Mouse (Mus musculus): ENCODE results near the gene Pabpn1l. TPM values are rescaled to one million over a fixed set of nuclear protein-coding genes. Genes with fewer than 3 reads are reported as not detected.

The Pabpn1l gene
- polyA plus RNA-seq, 1 experiment from 2014 or later: not detected

DNA sequence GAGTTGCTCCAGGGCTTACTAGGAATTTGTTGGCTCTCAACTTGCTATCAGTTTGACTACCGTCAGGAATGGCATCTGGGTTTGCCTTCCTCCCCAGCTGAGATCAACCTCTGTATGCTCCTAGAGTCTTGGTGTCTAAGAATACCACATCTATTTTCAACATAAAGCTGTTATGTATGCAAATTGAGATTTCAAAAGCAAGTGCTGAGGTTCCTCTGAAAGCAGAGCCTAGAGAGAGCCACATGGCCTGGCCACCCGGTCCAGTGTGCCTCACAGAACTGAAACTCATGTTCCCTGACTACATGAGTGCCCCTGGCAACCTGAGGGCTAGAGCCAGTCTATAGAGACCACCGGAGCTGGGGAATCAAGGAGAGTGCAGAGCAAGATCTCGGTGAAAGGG lies 17.2 kb downstream of the Pabpn1l start:
- no peaks in the 10 kb centered on the region for H3K9me3 ChIP-seq
- no peaks in the 10 kb centered on the region for H3K27me3 ChIP-seq (ENCODE audit: poor library complexity, severe bottlenecking)
- H3K27ac ChIP-seq: no peak overlapping the region
- no peak for DNase-seq (ENCODE audit: extremely low spot score, low spot score)
- no peaks in the 10 kb centered on the region for H3K36me3 ChIP-seq (replicated peaks)
- H3K4me1 ChIP-seq: peaks cover 6% of the 10 kb centered on the region
- no peak overlapping the region for H3K4me3 ChIP-seq
- 84% methylated on average over 4 of the region's 4 CpGs for WGBS

DNA sequence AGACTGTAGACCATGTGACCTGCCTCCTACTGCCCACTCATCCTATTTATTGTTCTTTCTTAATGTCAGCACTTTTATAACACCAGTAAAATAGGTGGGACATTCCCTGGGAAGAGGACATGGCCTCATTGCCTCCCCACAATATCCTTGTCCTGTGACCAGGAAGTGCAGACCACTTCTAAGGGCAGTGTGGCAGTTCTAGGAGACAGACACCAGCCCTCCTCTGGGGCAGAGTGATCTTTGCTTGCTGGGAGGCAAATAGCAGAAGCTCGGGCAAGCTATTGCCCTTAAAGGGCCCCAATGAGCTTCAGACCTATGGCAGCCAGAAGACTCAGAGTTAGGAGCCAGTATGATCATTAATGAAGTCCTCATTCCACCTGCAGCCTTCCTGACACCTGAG lies 17.9 kb downstream of the Pabpn1l start:
- no peak overlapping the region for H3K27ac ChIP-seq
- H3K27me3 ChIP-seq (ENCODE audit: poor library complexity, severe bottlenecking): no peaks in the 10 kb centered on the region
- no peak overlapping the region for H3K4me3 ChIP-seq
- no peaks in the 10 kb centered on the region for H3K9me3 ChIP-seq
- WGBS: 75% methylated on average over 1 of the region's 1 CpGs
- H3K36me3 ChIP-seq (replicated peaks): no peaks in the 10 kb centered on the region
- no peak for DNase-seq (ENCODE audit: extremely low spot score, low spot score)
- no peaks in the 10 kb centered on the region for H3K4me1 ChIP-seq

DNA sequence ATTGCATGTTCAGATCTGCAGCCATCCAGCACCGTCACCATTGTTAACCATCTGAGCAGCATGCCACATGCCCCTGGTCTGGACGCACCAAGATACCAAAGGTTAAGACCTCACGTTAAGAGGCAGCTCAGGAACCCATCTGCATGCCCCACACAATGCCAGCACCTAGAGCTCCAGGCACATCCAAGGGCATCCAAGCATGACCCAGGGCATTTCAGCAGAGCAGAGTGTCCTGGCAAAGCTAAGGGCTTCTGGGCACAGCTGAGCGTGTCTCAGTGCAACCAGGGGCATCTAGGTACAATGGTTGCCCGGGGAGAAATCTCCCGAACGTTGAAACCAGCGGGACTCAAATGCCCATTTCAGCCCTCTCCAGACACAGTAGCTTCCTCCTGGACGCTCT lies 21.9 kb downstream of the Pabpn1l start:
- Histone ChIP-seq H3K36me3 (replicated peaks) (no peaks in the 10 kb centered on the region; the same call in 1 of the 2 replicates), H3K4me3 (no peak overlapping the region), H3K27ac (no peak overlapping the region), H3K27me3 (ENCODE audit: poor library complexity, severe bottlenecking) (no peaks in the 10 kb centered on the region), H3K4me1 (0 out of 2 replicates have a peak, but pooled peaks cover 2% of the 10 kb centered on the region), H3K9me3 (no peaks in the 10 kb centered on the region)
- 92% methylated on average over 9 of the region's 9 CpGs for WGBS
- DNase-seq (ENCODE audit: extremely low spot score, low spot score): no peak

DNA sequence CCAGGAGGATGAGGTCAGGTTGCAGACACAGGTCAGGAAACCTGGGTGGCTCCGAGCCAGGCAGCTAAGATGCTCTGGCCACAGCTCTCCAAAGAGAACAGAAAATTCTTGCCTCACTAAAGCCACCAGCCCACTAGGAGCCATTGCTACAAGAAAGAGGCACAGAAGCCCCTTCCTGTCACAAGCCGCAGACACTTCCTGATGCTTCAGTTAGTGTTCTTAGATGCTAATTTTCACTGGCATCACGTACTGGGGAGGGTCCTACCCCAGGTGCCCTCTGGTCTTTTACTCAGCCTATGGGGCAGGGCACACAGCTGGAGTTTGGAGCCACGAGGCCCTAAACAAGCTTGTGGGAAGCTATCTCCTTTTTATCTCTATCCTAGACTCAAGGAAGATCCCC lies 26.5 kb downstream of the Pabpn1l start:
- WGBS: 52% methylated on average over 4 of the region's 4 CpGs
- DNase-seq (ENCODE audit: extremely low spot score, low spot score): no peak
- Histone ChIP-seq H3K4me1 (peaks cover 23% of the 10 kb centered on the region; the same call in 1 of the 2 replicates), H3K36me3 (replicated peaks) (no peaks in the 10 kb centered on the region; the same call in 1 of the 2 replicates), H3K27me3 (ENCODE audit: poor library complexity, severe bottlenecking) (no peaks in the 10 kb centered on the region), H3K27ac (no peak overlapping the region), H3K9me3 (no peaks in the 10 kb centered on the region), H3K4me3 (no peak overlapping the region)

DNA sequence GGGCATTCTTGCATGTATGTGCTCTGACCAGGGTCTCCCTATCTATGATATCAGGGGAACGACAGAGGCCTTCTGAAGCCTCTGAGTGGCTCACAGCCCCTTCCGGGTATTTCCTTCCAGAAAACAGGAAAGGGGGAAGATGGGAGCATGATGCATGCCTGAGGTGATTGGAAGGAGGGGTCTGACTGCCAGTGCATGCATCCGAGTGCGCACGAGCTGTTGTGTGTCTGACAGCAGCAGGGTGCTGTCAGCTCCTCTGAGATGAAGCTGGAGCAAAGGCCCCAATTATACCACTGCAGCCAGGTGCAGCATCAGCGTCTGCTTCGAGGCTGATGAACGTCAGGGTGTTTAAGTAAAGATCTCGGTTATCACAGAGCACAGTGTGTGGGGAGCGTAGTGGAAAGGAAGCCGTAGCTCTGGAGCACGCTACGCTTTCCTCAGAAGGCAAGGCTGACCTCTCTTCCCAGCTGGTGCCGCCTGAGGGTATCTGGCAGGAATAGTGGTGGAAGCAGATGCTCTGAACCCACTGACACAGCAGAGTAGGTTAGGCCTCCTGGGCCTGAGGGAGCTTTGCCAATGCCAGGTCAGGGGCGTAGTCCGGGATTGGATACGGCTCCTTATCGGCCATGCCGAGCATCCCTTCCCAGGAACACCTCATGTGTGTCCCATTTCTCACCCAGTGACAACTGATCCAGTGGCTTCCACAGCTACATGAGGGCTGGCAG lies 28.6 kb downstream of the Pabpn1l start:
- 84% methylated on average over 19 of the region's 19 CpGs for WGBS
- Histone ChIP-seq H3K4me1 (peaks cover 23% of the 10 kb centered on the region; the same call in 1 of the 2 replicates), H3K27ac (no peak overlapping the region), H3K4me3 (no peak overlapping the region), H3K9me3 (no peaks in the 10 kb centered on the region), H3K27me3 (ENCODE audit: poor library complexity, severe bottlenecking) (no peaks in the 10 kb centered on the region), H3K36me3 (replicated peaks) (no peaks in the 10 kb centered on the region; the same call in 1 of the 2 replicates)
- no peak for DNase-seq (ENCODE audit: extremely low spot score, low spot score)

DNA sequence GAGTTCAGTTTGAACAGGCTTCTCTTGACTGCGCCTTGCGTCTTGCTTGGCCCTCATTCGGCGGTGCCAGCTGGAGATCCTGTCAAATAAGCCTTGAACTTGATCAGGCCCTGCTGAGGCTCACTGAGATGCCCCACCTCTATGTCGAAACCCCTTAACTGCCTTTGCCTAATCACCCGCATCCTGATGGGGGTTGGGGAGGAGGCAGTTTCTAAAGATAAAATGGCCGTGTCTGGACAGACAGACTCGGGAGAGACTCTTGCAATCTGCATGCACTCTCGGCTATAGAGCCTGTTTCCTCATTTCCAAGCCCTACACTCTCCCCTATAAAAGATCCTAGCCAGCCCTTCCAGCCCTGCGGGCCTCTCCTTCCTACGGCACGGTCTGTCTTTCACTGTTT lies 29.3 kb downstream of the Pabpn1l start:
- Histone ChIP-seq H3K4me1 (peaks cover 23% of the 10 kb centered on the region; the same call in 1 of the 2 replicates), H3K27ac (no peak overlapping the region), H3K4me3 (no peak overlapping the region), H3K9me3 (no peaks in the 10 kb centered on the region), H3K27me3 (ENCODE audit: poor library complexity, severe bottlenecking) (no peaks in the 10 kb centered on the region), H3K36me3 (replicated peaks) (no peaks in the 10 kb centered on the region; the same call in 1 of the 2 replicates)
- DNase-seq (ENCODE audit: extremely low spot score, low spot score): no peak
- WGBS: 83% methylated on average over 12 of the region's 12 CpGs

DNA sequence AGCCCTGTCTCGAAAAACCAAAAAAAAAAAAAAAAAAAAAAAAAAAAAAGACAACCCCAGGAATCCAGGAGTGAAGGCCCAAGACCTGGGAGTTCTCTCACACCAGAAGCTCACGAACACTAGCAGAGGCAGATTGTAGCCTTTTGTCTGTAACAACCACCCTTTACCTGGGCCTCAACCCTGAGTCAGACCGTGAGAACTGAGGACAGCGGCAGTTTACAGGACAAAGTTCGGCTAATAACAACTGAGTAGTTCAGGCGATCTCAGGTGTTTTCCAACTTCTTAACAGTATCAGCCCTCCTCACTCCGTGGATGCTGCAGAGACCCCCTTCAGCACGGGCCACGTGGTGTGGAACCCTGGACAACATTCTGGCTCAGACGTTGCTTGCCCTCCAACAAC lies 35.8 kb downstream of the Pabpn1l start:
- Histone ChIP-seq H3K36me3 (replicated peaks) (no peaks in the 10 kb centered on the region), H3K27ac (no peak overlapping the region), H3K9me3 (no peaks in the 10 kb centered on the region), H3K27me3 (ENCODE audit: poor library complexity, severe bottlenecking) (no peaks in the 10 kb centered on the region), H3K4me3 (no peak overlapping the region), H3K4me1 (peaks cover 25% of the 10 kb centered on the region)
- no peak for DNase-seq (ENCODE audit: extremely low spot score, low spot score)
- WGBS: 86% methylated on average over 10 of the region's 10 CpGs

DNA sequence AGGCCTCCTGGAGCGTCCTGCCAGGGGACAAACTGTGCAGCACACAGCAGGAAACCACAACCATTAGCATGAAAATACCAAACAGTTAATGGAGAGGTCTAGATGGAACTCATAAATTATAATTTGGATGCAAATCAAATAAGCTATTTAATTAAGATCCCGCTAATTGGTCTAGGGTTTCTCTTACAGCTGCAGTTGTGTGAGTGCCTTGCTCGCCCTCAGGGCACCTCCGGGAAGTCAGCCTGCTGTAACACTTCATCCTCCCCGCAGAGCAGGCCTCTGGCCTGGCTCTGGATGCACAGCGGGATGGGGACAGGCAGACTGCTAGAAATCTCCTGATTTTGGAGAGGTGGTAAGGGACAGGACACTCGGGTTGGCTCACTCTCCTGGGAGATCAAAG lies 36.4 kb downstream of the Pabpn1l start:
- WGBS: 58% methylated on average over 7 of the region's 7 CpGs
- H3K27ac ChIP-seq: no peak overlapping the region

DNA sequence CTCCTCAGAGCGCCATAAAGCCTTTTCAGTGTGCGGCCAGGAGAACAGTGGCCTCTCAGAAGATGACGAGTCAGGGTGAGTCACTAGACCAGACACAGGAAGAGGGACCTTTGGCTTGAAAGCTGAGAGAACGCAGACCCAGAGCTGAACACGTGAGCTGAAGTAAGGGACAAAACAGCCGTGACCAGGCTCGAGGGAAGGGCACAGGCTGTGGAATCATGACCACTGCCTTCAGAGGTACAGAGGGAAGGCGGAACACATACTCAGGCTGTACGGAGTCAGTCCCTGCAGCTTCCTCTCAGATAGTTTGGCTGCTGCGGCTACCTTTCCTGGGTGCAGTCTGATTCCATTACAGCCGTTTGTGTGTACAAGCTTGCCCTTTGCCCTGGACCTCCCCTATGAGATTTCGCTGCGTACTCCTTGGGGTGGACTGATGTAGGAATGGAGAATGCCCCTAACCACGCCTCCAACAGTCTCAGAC lies 37.1 kb downstream of the Pabpn1l start:
- Histone ChIP-seq H3K4me1 (peaks cover 34% of the 10 kb centered on the region), H3K4me3 (no peak overlapping the region), H3K36me3 (replicated peaks) (no peaks in the 10 kb centered on the region), H3K27me3 (ENCODE audit: poor library complexity, severe bottlenecking) (no peaks in the 10 kb centered on the region), H3K27ac (peak overlapping the region; percentile 36), H3K9me3 (no peaks in the 10 kb centered on the region)
- DNase-seq (ENCODE audit: extremely low spot score, low spot score): no peak
- WGBS: 73% methylated on average over 14 of the region's 14 CpGs

More for the DNA sequence above, 36.4 kb downstream of the Pabpn1l start:
- H3K9me3 ChIP-seq: no peaks in the 10 kb centered on the region
- H3K27me3 ChIP-seq (ENCODE audit: poor library complexity, severe bottlenecking): no peaks in the 10 kb centered on the region
- no peaks in the 10 kb centered on the region for H3K36me3 ChIP-seq (replicated peaks)
- no peak overlapping the region for H3K4me3 ChIP-seq
- peaks cover 27% of the 10 kb centered on the region for H3K4me1 ChIP-seq
- DNase-seq (ENCODE audit: extremely low spot score, low spot score): no peak

DNA sequence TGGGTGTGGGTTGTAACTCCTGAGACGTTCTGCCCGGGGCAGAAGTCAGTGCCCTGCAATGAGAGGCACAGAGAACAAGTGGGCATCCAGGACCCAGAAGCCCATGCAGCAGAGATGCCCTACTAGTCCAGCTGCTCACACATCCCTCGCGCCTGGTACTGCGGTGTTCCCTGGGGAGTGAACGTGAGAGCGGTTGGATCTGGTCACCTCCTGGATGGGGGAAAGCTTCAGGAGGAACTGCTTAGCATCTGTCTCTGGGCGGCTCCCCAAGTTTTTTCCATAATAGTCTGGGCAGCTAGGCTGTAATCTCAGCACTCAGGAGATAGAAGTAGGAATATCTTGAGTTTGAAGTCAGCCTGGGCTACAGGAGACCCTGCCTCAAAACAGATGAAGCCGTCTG lies 37.6 kb downstream of the Pabpn1l start:
- Histone ChIP-seq H3K36me3 (replicated peaks) (no peaks in the 10 kb centered on the region), H3K4me3 (no peak overlapping the region), H3K9me3 (no peaks in the 10 kb centered on the region), H3K4me1 (peaks cover 35% of the 10 kb centered on the region), H3K27ac (no peak overlapping the region), H3K27me3 (ENCODE audit: poor library complexity, severe bottlenecking) (no peaks in the 10 kb centered on the region)
- 89% methylated on average over 9 of the region's 9 CpGs for WGBS
- DNase-seq (ENCODE audit: extremely low spot score, low spot score): no peak

DNA sequence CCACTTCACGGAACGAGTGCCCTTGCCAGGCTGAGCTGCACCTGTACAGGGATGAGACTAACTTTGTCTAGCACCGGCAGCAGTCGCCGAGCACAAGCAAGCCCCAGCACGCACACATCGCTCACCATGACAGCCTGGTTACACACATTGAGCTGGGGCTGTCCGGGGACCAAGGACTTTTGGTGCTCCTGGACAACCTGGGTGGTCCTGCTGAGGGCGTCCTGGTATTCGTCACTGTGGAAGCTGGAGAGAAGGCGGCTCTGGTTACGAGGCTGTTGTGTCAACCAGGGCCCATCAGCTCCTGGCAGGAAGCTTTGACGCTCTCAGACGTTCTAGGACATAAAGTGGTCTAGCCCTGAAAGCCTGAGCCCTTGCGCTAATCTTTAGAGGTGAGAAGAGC lies 41.6 kb downstream of the Pabpn1l start:
- no peak for DNase-seq (ENCODE audit: extremely low spot score, low spot score)
- no peaks in the 10 kb centered on the region for H3K36me3 ChIP-seq (replicated peaks)
- no peaks in the 10 kb centered on the region for H3K9me3 ChIP-seq
- no peaks in the 10 kb centered on the region for H3K27me3 ChIP-seq (ENCODE audit: poor library complexity, severe bottlenecking)
- H3K4me1 ChIP-seq: peaks cover 56% of the 10 kb centered on the region
- WGBS: 80% methylated on average over 15 of the region's 15 CpGs
- no peak overlapping the region for H3K27ac ChIP-seq
- H3K4me3 ChIP-seq: no peak overlapping the region

DNA sequence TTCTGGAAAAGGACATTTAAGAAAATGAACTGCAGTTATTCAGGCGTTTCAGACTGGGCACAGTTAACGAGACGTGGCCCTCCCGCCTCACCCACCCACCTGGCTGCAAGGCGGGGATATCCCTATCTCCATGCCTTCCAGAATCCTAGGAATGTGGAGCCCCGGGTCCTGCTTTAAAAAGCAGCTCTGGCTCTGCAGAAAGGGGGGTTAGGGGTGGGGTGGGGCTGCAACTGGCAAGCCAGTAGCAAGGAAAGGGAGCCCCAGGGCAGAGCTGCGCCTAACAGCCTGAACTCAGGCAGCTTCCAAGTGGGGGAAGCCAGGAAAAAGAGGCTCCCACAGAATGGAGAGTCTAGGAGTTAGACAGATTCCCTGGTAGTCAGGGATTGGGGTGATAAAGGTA lies 43.3 kb downstream of the Pabpn1l start:
- Histone ChIP-seq H3K4me3 (no peak overlapping the region), H3K9me3 (no peaks in the 10 kb centered on the region), H3K27me3 (ENCODE audit: poor library complexity, severe bottlenecking) (no peaks in the 10 kb centered on the region), H3K27ac (peak overlapping the region; percentile 67), H3K36me3 (replicated peaks) (peaks cover 12% of the 10 kb centered on the region), H3K4me1 (peaks cover 61% of the 10 kb centered on the region)
- DNase-seq (ENCODE audit: extremely low spot score, low spot score): no peak
- 14% methylated on average over 7 of the region's 7 CpGs for WGBS

DNA sequence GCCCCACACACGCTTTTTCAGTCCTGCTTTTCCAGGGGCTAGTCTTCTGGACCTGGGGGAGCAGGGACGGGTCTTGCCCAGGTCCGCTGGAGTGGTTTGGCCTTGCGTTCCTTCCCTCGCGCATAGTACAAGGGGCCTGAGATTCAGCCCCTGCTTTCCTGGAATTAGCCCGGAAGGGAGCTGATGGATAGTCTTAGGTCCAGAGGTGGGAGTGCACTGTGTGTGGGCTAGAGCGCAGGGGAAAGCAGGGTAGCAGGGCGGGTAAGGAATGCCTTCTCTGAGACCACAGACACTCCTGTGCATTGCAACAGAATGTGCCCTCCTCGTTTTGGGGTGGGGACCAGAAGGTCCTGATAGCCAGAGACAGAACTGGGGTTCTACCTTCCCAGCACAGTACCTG lies 45.4 kb downstream of the Pabpn1l start:
- Histone ChIP-seq H3K36me3 (replicated peaks) (peaks cover 33% of the 10 kb centered on the region), H3K27ac (peak overlapping the region; percentile 93), H3K4me1 (peaks cover 81% of the 10 kb centered on the region), H3K27me3 (ENCODE audit: poor library complexity, severe bottlenecking) (no peaks in the 10 kb centered on the region), H3K9me3 (no peaks in the 10 kb centered on the region), H3K4me3 (peak overlapping the region; percentile 77)
- DNase-seq (ENCODE audit: extremely low spot score, low spot score): no peak
- WGBS: 38% methylated on average over 10 of the region's 10 CpGs
